8 mouse cellular contexts compared by ENCODE assay signal in genomic region chr11:76179495-76180145, GRCm38 (mm10). TPM values are rescaled to one million over a fixed set of nuclear protein-coding genes. Genes with fewer than 3 reads are reported as not detected.
A peak's percentile ranks its signal among the peaks of the same experiment; 100 is the strongest.
DNase-seq lines count a peak whose midpoint lies in the region; ATAC-seq and TF ChIP-seq lines count a peak whose summit lies in the region.

Gene Vps53, minus strand, starts transcription at chr11:76179647.
Gene Fam57a, plus strand, starts transcription at chr11:76179671.

- H3K9me3 ChIP-seq in heart, embryonic 13.5 days: no peaks in the 10 kb centered on the region
- H3K9me3 ChIP-seq in liver, embryonic 11.5 days (ENCODE audit: control insufficient read depth, low read length): no peaks in the 10 kb centered on the region

- H3K4me1 ChIP-seq in brown adipose tissue, adult 24 weeks (ENCODE audit: control insufficient read depth, insufficient read depth, insufficient read length, low read length): peaks cover 5% of the 10 kb centered on the region; the same call in 1 of the 2 replicates
- peaks cover 12% of the 10 kb centered on the region for H3K4me1 ChIP-seq in heart, embryonic 13.5 days
- peaks cover 5% of the 10 kb centered on the region; the same call in 1 of the 2 replicates for H3K4me1 ChIP-seq in liver, embryonic 11.5 days (replicated peaks; ENCODE audit: control insufficient read depth, insufficient read depth, low read length)

- peak within 1 kb of the TSS; percentile 67 for H3K27ac ChIP-seq in brown adipose tissue, adult 24 weeks (replicated peaks; ENCODE audit: low read depth, low read length)
- peak within 1 kb of the TSS; percentile 55 for H3K27ac ChIP-seq in heart, embryonic 13.5 days (replicated peaks)
- H3K27ac ChIP-seq in liver, embryonic 11.5 days (ENCODE audit: low read depth, low read length): peak within 1 kb of the TSS; percentile 53

- H3ac ChIP-seq in myocyte (ENCODE audit: control insufficient read depth, insufficient read length): peak within 1 kb of the TSS; percentile 28

- under 1% methylated on average over 37 of the region's 37 CpGs for WGBS in heart, embryonic 13.5 days
- under 1% methylated on average over 37 of the region's 37 CpGs for WGBS in liver, embryonic 11.5 days

- H3K4me3 ChIP-seq in brown adipose tissue, adult 24 weeks (ENCODE audit: insufficient read depth, low read depth, low read length): peak within 1 kb of the TSS; percentile 90
- H3K4me3 ChIP-seq in heart, embryonic 13.5 days: peak within 1 kb of the TSS; percentile 77
- peak within 1 kb of the TSS; percentile 84 for H3K4me3 ChIP-seq in liver, embryonic 11.5 days (ENCODE audit: low read depth, low read length)
- peak within 1 kb of the TSS; percentile 99 for H3K4me3 ChIP-seq in myocyte

- peak; percentile 78 for DNase-seq in CD4-positive, CD25-positive, alpha-beta regulatory T cell, adult 2 months (ENCODE audit: low read depth, low spot score)
- peak; percentile 93 for DNase-seq in kidney, postnatal 10 days
- DNase-seq in liver, embryonic 11.5 days (ENCODE audit: low spot score): peak; percentile 91
- DNase-seq in spleen, postnatal 4 days (ENCODE audit: low spot score in 2 of 2): peak; percentile 83 to 89

- H3K4me2 ChIP-seq in heart, embryonic 13.5 days: peak within 1 kb of the TSS; percentile 93
- peak within 1 kb of the TSS; percentile 85 for H3K4me2 ChIP-seq in liver, embryonic 11.5 days
- peak within 1 kb of the TSS; percentile 91 for H3K4me2 ChIP-seq in myocyte (ENCODE audit: low read depth)

- H3K79me2 ChIP-seq in myocyte (ENCODE audit: control insufficient read depth, insufficient read depth): peaks cover 12% of the 10 kb centered on the region

- peak within 1 kb of the TSS; percentile 85 for H3K9ac ChIP-seq in heart, embryonic 13.5 days
- peak within 1 kb of the TSS; percentile 86 for H3K9ac ChIP-seq in liver, embryonic 11.5 days (ENCODE audit: low read depth, low read length)

- no peaks in the 10 kb centered on the region for H3K27me3 ChIP-seq in heart, embryonic 13.5 days (replicated peaks)
- no peaks in the 10 kb centered on the region for H3K27me3 ChIP-seq in liver, embryonic 11.5 days (replicated peaks; ENCODE audit: control insufficient read depth, insufficient read depth, low read length)
- H3K27me3 ChIP-seq in myocyte (ENCODE audit: control insufficient read depth, insufficient read depth, insufficient read length): no peaks in the 10 kb centered on the region

- ATAC-seq in erythroid progenitor cell, adult 5-6 weeks (replicated peaks; ENCODE audit: low FRiP score, poor library complexity, severe bottlenecking): peak; percentile 90
- peak; percentile 63 for ATAC-seq in heart, embryonic 13.5 days (ENCODE audit: extremely low read depth, insufficient number of reproducible peaks, low FRiP score, low TSS enrichment)
- peak; percentile 92 for ATAC-seq in liver, embryonic 11.5 days (replicated peaks; ENCODE audit: low FRiP score)

- TF ChIP-seq POLR2A in myocyte (IDR thresholded peaks at IDR 0.05; ENCODE audit: insufficient read length, low read depth): peak; percentile 52

- H3K36me3 ChIP-seq in heart, embryonic 13.5 days: peaks cover 12% of the 10 kb centered on the region
- no peaks in the 10 kb centered on the region for H3K36me3 ChIP-seq in liver, embryonic 11.5 days (ENCODE audit: control insufficient read depth, insufficient read depth, low read length)
- H3K36me3 ChIP-seq in myocyte (ENCODE audit: control insufficient read depth, insufficient read depth): no peaks in the 10 kb centered on the region

TF ChIP-seq in myocyte, 11 proteins besides CTCF, POLR2A, EP300 and RAD21:
- TF ChIP-seq REST (IDR thresholded peaks at IDR 0.05; ENCODE audit: insufficient read depth, insufficient read length) (no peak), POLR2AphosphoS2 (IDR thresholded peaks at IDR 0.05; ENCODE audit: insufficient read length, low read depth) (no peak), TCF12 (IDR thresholded peaks at IDR 0.05; ENCODE audit: insufficient read depth, poor library complexity, severe bottlenecking) (no peak), MYOG (IDR thresholded peaks at IDR 0.05; ENCODE audit: control insufficient read depth in 1 of 3, insufficient read depth in 1 of 3, insufficient read length in 2 of 3, low read depth in 2 of 3) (no peak), CEBPB (IDR thresholded peaks at IDR 0.05; ENCODE audit: insufficient read depth, poor library complexity, severe bottlenecking) (no peak), USF1 (IDR thresholded peaks at IDR 0.05; ENCODE audit: low read depth) (no peak), MAX (IDR thresholded peaks at IDR 0.05; ENCODE audit: low read depth) (no peak), MYOD1 (IDR thresholded peaks at IDR 0.05; ENCODE audit: control insufficient read depth in 1 of 3, insufficient read length in 2 of 3, low read depth in 2 of 3) (no peak), TCF3 (IDR thresholded peaks at IDR 0.05; ENCODE audit: insufficient read length, low read depth) (no peak), E2F4 (IDR thresholded peaks at IDR 0.05; ENCODE audit: insufficient read depth) (no peak), SRF (IDR thresholded peaks at IDR 0.05; ENCODE audit: control insufficient read depth, insufficient read length, low read depth) (no peak)

RNA-seq across cellular contexts. Expression of gene Vps53, which starts in this region (rescaled TPM):
- 21.9 and 22.2 TPM in 2 replicates for polyA plus RNA-seq in brown adipose tissue, adult 24 weeks (2012; ENCODE audit: insufficient read depth, insufficient read length, missing spikeins)
- total RNA-seq in erythroid progenitor cell, adult 5-6 weeks (2015; ENCODE audit: low replicate concordance): 10.1 and 28.1 TPM in 2 replicates
- 6.0 and 7.3 TPM in 2 replicates for total RNA-seq in erythroid progenitor cell, adult 5-6 weeks (2017; ENCODE audit: low replicate concordance)
- polyA plus RNA-seq in heart, embryonic 13.5 days (2015; fragmentation: Nextera tagmentation; extraction: Ambion mirVana): 28.4 and 31.8 TPM in 2 replicates
- 30.8 and 31.5 TPM in 2 replicates for polyA plus RNA-seq in liver, embryonic 11.5 days (2014; fragmentation: Nextera tagmentation; extraction: Ambion mirVana)
- polyA plus RNA-seq in myocyte (2012; fragmentation: generic; extraction: Trizol): 41.2 TPM

RNA-seq across cellular contexts. Expression of gene Fam57a, which starts in this region (rescaled TPM):
- polyA plus RNA-seq in brown adipose tissue, adult 24 weeks (2012; ENCODE audit: insufficient read depth, insufficient read length, missing spikeins): 4.3 and 4.4 TPM in 2 replicates
- total RNA-seq in erythroid progenitor cell, adult 5-6 weeks (2015; ENCODE audit: low replicate concordance): 2.2 TPM in 1 of 2 replicates, not detected in the other
- not detected in 2 replicates for total RNA-seq in erythroid progenitor cell, adult 5-6 weeks (2017; ENCODE audit: low replicate concordance)
- polyA plus RNA-seq in heart, embryonic 13.5 days (2015; fragmentation: Nextera tagmentation; extraction: Ambion mirVana): 22.8 and 26.9 TPM in 2 replicates
- polyA plus RNA-seq in liver, embryonic 11.5 days (2014; fragmentation: Nextera tagmentation; extraction: Ambion mirVana): 14.8 and 15.4 TPM in 2 replicates
- polyA plus RNA-seq in myocyte (2012; fragmentation: generic; extraction: Trizol): 10.0 TPM

Comparison
In these comparisons a context has a peak if more than half of its experiments do, and no peak if none do; other contexts are left out.
1. Peak in every context shown above with its lines: DNase-seq, ATAC-seq, H3K4me3 ChIP-seq and H3K27ac ChIP-seq.